Mouse (Mus musculus): Measurements from ENCODE around the gene Plbd1.

- TF ChIP-seq GATA1 (IDR thresholded peaks at IDR 0.05; ENCODE audit: borderline replicate concordance, low read length) = no peak
- TF ChIP-seq FLI1 (IDR thresholded peaks at IDR 0.05; ENCODE audit: low read length) = no peak
These were observed 15.5 kb downstream of the Plbd1 start for GRCm38 (mm10) chr6:136646207-136646606.

Data from megakaryocyte, embryonic 14.5 days (primary cell).